Mouse (Mus musculus) ES-Bruce4 (cell line): Measurements from ENCODE around the gene Trim46. TPM values are rescaled to one million over a fixed set of nuclear protein-coding genes. Genes with fewer than 3 reads are reported as not detected.

Source experiments
- H3K27ac ChIP-seq: 2 replicates; pipeline ENCODE4 v1.5.1; 2012; ENCODE audit warnings: low read length, inconsistent platforms; ENCODE audit not compliant: insufficient read depth
- H3K27me3 ChIP-seq: 2 replicates; pipeline ENCODE4 v1.6.1; 2012; ENCODE audit warnings: mild to moderate bottlenecking, low read length, inconsistent platforms; ENCODE audit not compliant: control insufficient read depth, poor library complexity, insufficient read depth, severe bottlenecking
- H3K36me3 ChIP-seq: 2 replicates; pipeline ENCODE4 v1.6.1; 2012; ENCODE audit warnings: inconsistent platforms, mild to moderate bottlenecking, low read length, moderate library complexity; ENCODE audit not compliant: control insufficient read depth, poor library complexity, insufficient read depth, severe bottlenecking
- H3K4me1 ChIP-seq: one replicate; pipeline ENCODE4 v1.8.1; 2011; ENCODE audit warnings: low read length; ENCODE audit not compliant: control insufficient read depth, insufficient read depth
- H3K4me3 ChIP-seq: 2 replicates; pipeline ENCODE4 v1.5.1; 2011; ENCODE audit warnings: low read depth, mild to moderate bottlenecking, low read length
- H3K9ac ChIP-seq: 2 replicates; pipeline ENCODE4 v1.6.1; 2012; ENCODE audit warnings: low read depth, mild to moderate bottlenecking, inconsistent platforms; ENCODE audit not compliant: poor library complexity, severe bottlenecking
- H3K9me3 ChIP-seq: replicated peaks from 2 replicates; pipeline ENCODE4 v1.6.1; 2012; ENCODE audit warnings: mild to moderate bottlenecking, low read length, inconsistent platforms; ENCODE audit not compliant: control insufficient read depth, poor library complexity, insufficient read depth, severe bottlenecking
- CTCF ChIP-seq: IDR thresholded peaks from one replicate; pipeline ENCODE4 v1.8.1; 2011; ENCODE audit warnings: low read depth, low read length
- EP300 ChIP-seq: IDR thresholded peaks from 2 replicates; pipeline ENCODE4 v1.6.1; 2011; ENCODE audit warnings: low read depth, low read length; ENCODE audit not compliant: insufficient read depth
- POLR2A ChIP-seq: IDR thresholded peaks from one replicate; pipeline ENCODE4 v1.8.1; 2011; ENCODE audit warnings: low read length; ENCODE audit not compliant: insufficient read depth
- polyA plus RNA-seq: library from polyadenylated mRNA; stranded (reverse); fragments of >200 nt; gene quantifications from 2 replicates; pipeline ENCODE4 v1.2.4, GENCODE M21; 2011; ENCODE audit warnings: low read depth; ENCODE audit not compliant: missing spikeins, insufficient read depth, insufficient read length

Gene Trim46
- polyA plus RNA-seq, 1 experiment: 5.7 TPM

GRCm38 (mm10) chr3:89233562-89234110 lies 12.5 kb downstream of the Trim46 start:
- H3K4me1 ChIP-seq: no peaks in the 10 kb centered on the region
- TF ChIP-seq EP300 (no peak), CTCF (peak; percentile 18), POLR2A (no peak)
- H3K4me3 ChIP-seq: no peak overlapping the region
- H3K27me3 ChIP-seq: no peaks in the 10 kb centered on the region
- H3K9me3 ChIP-seq: no peaks in the 10 kb centered on the region
- no peaks in the 10 kb centered on the region for H3K36me3 ChIP-seq
- no peak overlapping the region for H3K9ac ChIP-seq
- H3K27ac ChIP-seq: no peak overlapping the region

GRCm38 (mm10) chr3:89232614-89233013 lies 13.5 kb downstream of the Trim46 start:
- H3K9me3 ChIP-seq: no peaks in the 10 kb centered on the region
- H3K9ac ChIP-seq: no peak overlapping the region
- H3K36me3 ChIP-seq: no peaks in the 10 kb centered on the region
- TF ChIP-seq CTCF: no peak
- no peak for TF ChIP-seq POLR2A
- no peak for TF ChIP-seq EP300
- no peaks in the 10 kb centered on the region for H3K27me3 ChIP-seq
- no peaks in the 10 kb centered on the region for H3K4me1 ChIP-seq
- H3K4me3 ChIP-seq: no peak overlapping the region
- no peak overlapping the region for H3K27ac ChIP-seq

GRCm38 (mm10) chr3:89231772-89232275 lies 14.3 kb downstream of the Trim46 start:
- H3K4me3 ChIP-seq: no peak overlapping the region
- no peak overlapping the region for H3K9ac ChIP-seq
- H3K27ac ChIP-seq: no peak overlapping the region
- H3K36me3 ChIP-seq: no peaks in the 10 kb centered on the region
- H3K4me1 ChIP-seq: no peaks in the 10 kb centered on the region
- no peaks in the 10 kb centered on the region for H3K9me3 ChIP-seq
- TF ChIP-seq CTCF (no peak), EP300 (no peak), POLR2A (no peak)
- H3K27me3 ChIP-seq: no peaks in the 10 kb centered on the region

GRCm38 (mm10) chr3:89231345-89231744 lies 14.8 kb downstream of the Trim46 start:
- Histone ChIP-seq H3K36me3 (no peaks in the 10 kb centered on the region), H3K27me3 (no peaks in the 10 kb centered on the region), H3K9me3 (no peaks in the 10 kb centered on the region), H3K4me3 (no peak overlapping the region), H3K27ac (no peak overlapping the region), H3K4me1 (no peaks in the 10 kb centered on the region), H3K9ac (no peak overlapping the region)
- TF ChIP-seq CTCF (no peak), EP300 (no peak), POLR2A (no peak)

DNA sequence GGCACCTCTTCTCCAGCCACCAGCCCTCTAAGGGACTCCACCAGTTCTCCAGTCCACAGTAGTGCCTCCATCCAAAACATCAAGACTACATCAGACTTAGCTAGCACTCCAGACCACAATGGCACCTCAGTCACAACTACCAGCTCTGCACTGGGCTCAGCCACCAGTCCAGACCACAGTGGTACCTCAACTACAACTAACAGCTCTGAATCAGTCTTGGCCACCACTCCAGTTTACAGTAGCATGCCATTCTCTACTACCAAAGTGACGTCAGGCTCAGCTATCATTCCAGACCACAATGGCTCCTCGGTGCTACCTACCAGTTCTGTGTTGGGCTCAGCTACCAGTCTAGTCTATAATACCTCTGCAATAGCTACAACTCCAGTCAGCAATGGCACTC lies 15.5 kb downstream of the Trim46 start:
- H3K9me3 ChIP-seq: no peaks in the 10 kb centered on the region
- no peaks in the 10 kb centered on the region for H3K27me3 ChIP-seq
- H3K36me3 ChIP-seq: no peaks in the 10 kb centered on the region
- no peak overlapping the region for H3K9ac ChIP-seq
- no peak overlapping the region for H3K4me3 ChIP-seq
- H3K27ac ChIP-seq: no peak overlapping the region
- no peak for TF ChIP-seq POLR2A
- no peak for TF ChIP-seq CTCF
- TF ChIP-seq EP300: no peak
- peaks cover under 1% of the 10 kb centered on the region for H3K4me1 ChIP-seq

- no peak for TF ChIP-seq EP300
- TF ChIP-seq CTCF: no peak
- TF ChIP-seq POLR2A: no peak
- peak overlapping the region; percentile 28; the same call in 1 of the 2 replicates for H3K27ac ChIP-seq
- peak overlapping the region; percentile 15 for H3K4me3 ChIP-seq
Measured at GRCm38 (mm10) chr3:89229276-89229675, 16.8 kb downstream of the Trim46 start.

More at GRCm38 (mm10) chr3:89229276-89229675, 16.8 kb downstream of the Trim46 start:
- Histone ChIP-seq H3K36me3 (no peaks in the 10 kb centered on the region), H3K9ac (peak overlapping the region; percentile 19; the same call in 1 of the 2 replicates), H3K9me3 (no peaks in the 10 kb centered on the region), H3K27me3 (no peaks in the 10 kb centered on the region), H3K4me1 (peaks cover 10% of the 10 kb centered on the region)
